Mouse (Mus musculus): ENCODE data around the gene Nek2.

DNA sequence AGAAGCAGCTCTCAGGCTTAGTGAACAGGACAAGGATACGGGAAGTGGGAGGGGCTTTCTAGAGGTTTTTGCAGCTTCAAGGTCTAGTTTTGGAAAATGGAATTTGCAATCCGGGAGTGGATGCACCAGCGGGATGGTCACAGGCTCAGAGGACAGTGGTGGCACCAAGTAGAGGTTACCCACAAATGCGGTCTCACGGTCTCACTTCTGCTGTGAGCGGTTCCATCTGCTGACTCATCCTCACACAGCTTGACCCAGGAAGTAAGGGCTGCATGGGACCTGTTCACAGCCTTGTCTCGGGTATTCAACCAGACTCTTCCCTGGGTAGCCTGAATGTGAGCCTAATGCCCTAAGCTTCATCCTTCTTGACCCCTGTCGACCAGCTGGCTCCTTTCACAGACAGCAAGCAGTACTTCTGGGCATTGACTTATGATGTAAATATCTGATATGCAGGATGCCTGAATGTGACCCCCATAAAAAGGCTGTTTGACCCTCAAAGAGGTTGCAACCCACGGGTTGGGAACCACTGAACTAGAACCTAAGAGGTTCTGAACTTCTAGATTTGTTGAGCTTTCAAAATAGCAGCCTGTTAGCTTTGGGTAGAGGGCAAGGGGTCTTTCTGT, 54.5 kb downstream of the Nek2 start:
- TF ChIP-seq GATA1 (IDR thresholded peaks at IDR 0.05; ENCODE audit: low read length) (no peak), TAL1 (IDR thresholded peaks at IDR 0.05; ENCODE audit: low read length) (no peak)

All from erythroblast, embryonic 14.5 days (primary cell).